Mouse (Mus musculus) kidney, adult 2 months (tissue): Measurements from ENCODE around the gene Ergic2. TPM values are rescaled to one million over a fixed set of nuclear protein-coding genes. Genes with fewer than 3 reads are reported as not detected.

Experiments
- DNase-seq: peaks from one replicate; pipeline ENCODE4 v3.0.0; 2021
- H3K27ac ChIP-seq: fragments of 200-500 bp; 2 replicates; pipeline ENCODE4 v1.5.1; 2012; ENCODE audit warnings: low read depth, low read length, control low read depth, inconsistent platforms; ENCODE audit not compliant: insufficient read depth
- H3K27me3 ChIP-seq: fragments of 200-500 bp; replicated peaks from 2 replicates; pipeline ENCODE4 v1.6.1; 2012; ENCODE audit warnings: mild to moderate bottlenecking, moderate library complexity, low read length, inconsistent platforms; ENCODE audit not compliant: control insufficient read depth, insufficient read depth
- H3K36me3 ChIP-seq: fragments of 200-500 bp; 2 replicates; pipeline ENCODE4 v1.6.1; 2012; ENCODE audit warnings: mild to moderate bottlenecking, moderate library complexity, low read length, inconsistent platforms; ENCODE audit not compliant: control insufficient read depth, insufficient read depth
- H3K4me1 ChIP-seq: fragments of 200-500 bp; 2 replicates; pipeline ENCODE4 v1.6.1; 2011; ENCODE audit warnings: low read length; ENCODE audit not compliant: control insufficient read depth, insufficient read depth
- H3K4me3 ChIP-seq: fragments of 200-500 bp; 2 replicates; pipeline ENCODE4 v1.5.1; 2011; ENCODE audit warnings: mild to moderate bottlenecking, low read depth, low read length, control low read depth; ENCODE audit not compliant: insufficient read depth
- CTCF ChIP-seq: fragments of 200-500 bp; conservative IDR thresholded peaks from 2 replicates; pipeline ENCODE4 v1.5.1; 2011; ENCODE audit warnings: low read depth, mild to moderate bottlenecking, control low read depth, low read length, moderate library complexity, mixed read lengths; ENCODE audit not compliant: insufficient read depth, insufficient read length
- POLR2A ChIP-seq: fragments of 200-500 bp; IDR thresholded peaks from one replicate; pipeline ENCODE4 v1.6.1; 2011; ENCODE audit warnings: low read depth, low read length, control low read depth
- WGBS: fragments of 180-500 bp; shearing (Covaris S2); methylation state at CpG from one replicate; pipeline ENCODE4 v1.1.7; 2018; 5-methylcytosine and 5-hydroxymethylcytosine counted together
- polyA plus RNA-seq: library from polyadenylated mRNA; depleted of rRNA; stranded (reverse); fragments of >200 nt; gene quantifications from 2 replicates; pipeline ENCODE4 v1.2.3, GENCODE M21; 2012

The Ergic2 gene
- polyA plus RNA-seq, 1 experiment = 40.2 TPM

- Histone ChIP-seq H3K36me3 (no peaks in the 10 kb centered on the region), H3K4me1 (no peaks in the 10 kb centered on the region), H3K27me3 (no peaks in the 10 kb centered on the region), H3K27ac (no peak overlapping the region), H3K4me3 (no peak overlapping the region)
- no peak for DNase-seq
- WGBS = 70% methylated on average over 3 of the region's 3 CpGs
- TF ChIP-seq POLR2A (no peak), CTCF (no peak)
Observed at GRCm38 (mm10) chr6:148249221-148249620, 37.0 kb upstream of the Ergic2 start.

GRCm38 (mm10) chr6:148248625-148249024 is 36.5 kb upstream of the Ergic2 start:
- Histone ChIP-seq H3K27ac (no peak overlapping the region), H3K4me1 (no peaks in the 10 kb centered on the region), H3K36me3 (no peaks in the 10 kb centered on the region), H3K4me3 (no peak overlapping the region), H3K27me3 (no peaks in the 10 kb centered on the region)
- DNase-seq = peak; percentile 54
- 19% methylated on average over 2 of the region's 2 CpGs for whole genome bisulfite sequencing
- TF ChIP-seq POLR2A (no peak), CTCF (no peak)

GRCm38 (mm10) chr6:148246544-148246943 is 34.4 kb upstream of the Ergic2 start:
- Histone ChIP-seq H3K36me3 (no peaks in the 10 kb centered on the region), H3K27me3 (no peaks in the 10 kb centered on the region), H3K4me3 (no peak overlapping the region), H3K4me1 (no peaks in the 10 kb centered on the region), H3K27ac (no peak overlapping the region)
- WGBS = 76% methylated on average over 7 of the region's 7 CpGs
- DNase-seq = no peak
- TF ChIP-seq CTCF (no peak), POLR2A (no peak)

- no peaks in the 10 kb centered on the region for H3K4me1 ChIP-seq
- 70% methylated on average over 1 of the region's 1 CpGs for WGBS
- DNase-seq = peak; percentile 20
- H3K27ac ChIP-seq = no peak overlapping the region
- no peaks in the 10 kb centered on the region for H3K27me3 ChIP-seq
- TF ChIP-seq CTCF = no peak
- no peak for TF ChIP-seq POLR2A
- no peak overlapping the region for H3K4me3 ChIP-seq
- no peaks in the 10 kb centered on the region for H3K36me3 ChIP-seq
Observed at GRCm38 (mm10) chr6:148244836-148245235, 32.7 kb upstream of the Ergic2 start.

GRCm38 (mm10) chr6:148242304-148242703 is 30.1 kb upstream of the Ergic2 start:
- 68% methylated on average over 3 of the region's 3 CpGs for WGBS
- H3K27ac ChIP-seq = no peak overlapping the region
- peak; percentile 18; the same call in 1 of the 2 replicates for TF ChIP-seq CTCF
- no peak for TF ChIP-seq POLR2A
- DNase-seq = no peak
- no peaks in the 10 kb centered on the region for H3K36me3 ChIP-seq
- H3K4me1 ChIP-seq = no peaks in the 10 kb centered on the region
- no peak overlapping the region for H3K4me3 ChIP-seq
- no peaks in the 10 kb centered on the region for H3K27me3 ChIP-seq

- no peaks in the 10 kb centered on the region for H3K36me3 ChIP-seq
- H3K4me3 ChIP-seq = no peak overlapping the region
- DNase-seq = no peak
- H3K27me3 ChIP-seq = no peaks in the 10 kb centered on the region
- no peak for TF ChIP-seq CTCF
- TF ChIP-seq POLR2A = no peak
- WGBS = 94% methylated on average over 5 of the region's 5 CpGs
- no peaks in the 10 kb centered on the region for H3K4me1 ChIP-seq
- no peak overlapping the region for H3K27ac ChIP-seq
Observed at GRCm38 (mm10) chr6:148241685-148242084, 29.5 kb upstream of the Ergic2 start.

GRCm38 (mm10) chr6:148239311-148239710 is 27.1 kb upstream of the Ergic2 start:
- TF ChIP-seq CTCF = no peak
- TF ChIP-seq POLR2A = no peak
- Histone ChIP-seq H3K27me3 (no peaks in the 10 kb centered on the region), H3K36me3 (no peaks in the 10 kb centered on the region), H3K4me3 (no peak overlapping the region), H3K27ac (no peak overlapping the region), H3K4me1 (no peaks in the 10 kb centered on the region)
- WGBS = 93% methylated on average over 1 of the region's 1 CpGs
- DNase-seq = no peak
